In genomic region chr10:84416752-84417151, GRCm38 (mm10) we compare ENCODE assay signal across 11 mouse cellular contexts. TPM values are rescaled to one million over a fixed set of nuclear protein-coding genes. Genes with fewer than 3 reads are reported as not detected.
DNase-seq lines count a peak whose midpoint lies in the region; ATAC-seq and TF ChIP-seq lines count a peak whose summit lies in the region.
"Had no signal": no experiment of that assay in that cellular context is flagged by ENCODE, and none has a peak within 500 bp of the region (broad histone marks: within the 10 kb centered on the region; RNA-seq: fewer than 3 reads in every experiment).

No protein-coding gene starts in this region.

- 82% methylated on average over 8 of the region's 8 CpGs for WGBS in embryonic facial prominence, embryonic 14.5 days
- WGBS in embryonic facial prominence, embryonic 10.5 days = 88% methylated on average over 8 of the region's 8 CpGs
- 31% methylated on average over 8 of the region's 8 CpGs for WGBS in olfactory bulb, adult 2 months

- no peak overlapping the region for H3K4me2 ChIP-seq in embryonic facial prominence, embryonic 14.5 days (ENCODE audit: low read depth, low read length)
- H3K4me2 ChIP-seq: limb, embryonic 15.5 days had no signal

- H3K4me1 ChIP-seq in embryonic facial prominence, embryonic 14.5 days (ENCODE audit: control insufficient read depth, insufficient read depth, low read length) = 0 out of 2 replicates have a peak, but pooled peaks cover under 1% of the 10 kb centered on the region
- peaks cover 7% of the 10 kb centered on the region for H3K4me1 ChIP-seq in embryonic facial prominence, embryonic 10.5 days
- peaks cover 26% of the 10 kb centered on the region for H3K4me1 ChIP-seq in cortical plate, adult 2 months (ENCODE audit: control insufficient read depth, insufficient read depth, low read length)
- peaks cover 32% of the 10 kb centered on the region for H3K4me1 ChIP-seq in olfactory bulb, adult 2 months (ENCODE audit: control insufficient read depth, insufficient read depth, low read length)

- no peak for TF ChIP-seq POLR2A in cortical plate, adult 2 months (IDR thresholded peaks at IDR 0.05; ENCODE audit: extremely low read depth, insufficient read depth, low read length)
- no peak for TF ChIP-seq POLR2A in olfactory bulb, adult 2 months (IDR thresholded peaks at IDR 0.05; ENCODE audit: insufficient read depth, low read depth, low read length)

- H3K27ac ChIP-seq in embryonic facial prominence, embryonic 14.5 days (replicated peaks; ENCODE audit: low read depth, low read length) = no peak overlapping the region
- H3K27ac ChIP-seq in embryonic facial prominence, embryonic 10.5 days (replicated peaks) = no peak overlapping the region
- peak overlapping the region; percentile 85 for H3K27ac ChIP-seq in layer of hippocampus, adult 2 months
- peak overlapping the region; percentile 26 for H3K27ac ChIP-seq in cortical plate, adult 2 months (ENCODE audit: insufficient read depth, low read length)
- H3K27ac ChIP-seq in olfactory bulb, adult 2 months (ENCODE audit: insufficient read depth, low read depth, low read length) = peak overlapping the region; percentile 76
- H3K27ac ChIP-seq: limb, embryonic 15.5 days had no signal

- TF ChIP-seq CTCF in layer of hippocampus, adult 2 months (conservative IDR thresholded peaks at IDR 0.05) = 0 out of 2 replicates have a peak, but pooled peaks have one; percentile 10
- no peak for TF ChIP-seq CTCF in cortical plate, adult 2 months (IDR thresholded peaks at IDR 0.05; ENCODE audit: extremely low read depth, insufficient read depth, low read length)
- TF ChIP-seq CTCF in olfactory bulb, adult 2 months (IDR thresholded peaks at IDR 0.05; ENCODE audit: insufficient read depth, low read depth, low read length) = no peak

- H3K27me3 ChIP-seq in embryonic facial prominence, embryonic 14.5 days (replicated peaks; ENCODE audit: control insufficient read depth, insufficient read depth, low read length) = no peaks in the 10 kb centered on the region
- H3K27me3 ChIP-seq in embryonic facial prominence, embryonic 10.5 days (replicated peaks; ENCODE audit: low read depth, poor library complexity, severe bottlenecking) = no peaks in the 10 kb centered on the region
- H3K27me3 ChIP-seq: limb, embryonic 15.5 days had no signal

- peaks cover 6% of the 10 kb centered on the region; the same call in 1 of the 2 replicates for H3K36me3 ChIP-seq in embryonic facial prominence, embryonic 14.5 days (ENCODE audit: control insufficient read depth, insufficient read depth, low read length)
- peaks cover 58% of the 10 kb centered on the region for H3K36me3 ChIP-seq in embryonic facial prominence, embryonic 10.5 days (replicated peaks)

- no peak overlapping the region for H3K4me3 ChIP-seq in embryonic facial prominence, embryonic 14.5 days (ENCODE audit: low read depth, low read length)
- no peak overlapping the region for H3K4me3 ChIP-seq in embryonic facial prominence, embryonic 10.5 days
- H3K4me3 ChIP-seq in layer of hippocampus, adult 2 months = no peak overlapping the region
- H3K4me3 ChIP-seq in cortical plate, adult 2 months (ENCODE audit: insufficient read depth, low read length) = no peak overlapping the region
- no peak overlapping the region for H3K4me3 ChIP-seq in olfactory bulb, adult 2 months (ENCODE audit: insufficient read depth, low read depth, low read length)
- H3K4me3 ChIP-seq: limb, embryonic 15.5 days had no signal

- peak; percentile 12 for DNase-seq in embryonic facial prominence, embryonic 14.5 days (ENCODE audit: low spot score)
- DNase-seq in embryonic facial prominence, embryonic 10.5 days (ENCODE audit: low spot score) = no peak
- no peak for DNase-seq in layer of hippocampus, adult 2 months (ENCODE audit: low spot score in 2 of 2)
- DNase-seq in layer of hippocampus, adult 9-11 months = no peak
- no peak for DNase-seq in adrenal gland, adult 8-10 months
- DNase-seq: lung, postnatal 14 days had no signal

- no peaks in the 10 kb centered on the region for H3K9me3 ChIP-seq in embryonic facial prominence, embryonic 14.5 days (ENCODE audit: control insufficient read depth, low read length)
- H3K9me3 ChIP-seq in embryonic facial prominence, embryonic 10.5 days = no peaks in the 10 kb centered on the region
- H3K9me3 ChIP-seq: limb, embryonic 15.5 days had no signal

- no peak for ATAC-seq in embryonic facial prominence, embryonic 14.5 days (ENCODE audit: low read depth)
- no peak for ATAC-seq in megakaryocyte, adult 5-6 weeks (ENCODE audit: poor library complexity, severe bottlenecking)
- ATAC-seq: activated CD4-positive, CD25-positive, alpha-beta regulatory T cell, adult 4 months had no signal

- no peak overlapping the region for H3K9ac ChIP-seq in embryonic facial prominence, embryonic 14.5 days (ENCODE audit: low read depth, low read length)
- H3K9ac ChIP-seq: limb, embryonic 15.5 days had no signal

RNA-seq across cellular contexts. Expression of gene Nuak1, which starts 23.6 kb away (rescaled TPM):
- 3.3 and 3.7 TPM in 2 replicates for polyA plus RNA-seq in embryonic facial prominence, embryonic 14.5 days (2014; fragmentation: Nextera tagmentation; extraction: Ambion mirVana)
- 2.4 and 2.7 TPM in 2 replicates for polyA plus RNA-seq in embryonic facial prominence, embryonic 10.5 days (2016; fragmentation: Nextera tagmentation; extraction: Ambion mirVana)
- 10 to 100 TPM; 47.9 to 51.4 TPM for total RNA-seq in layer of hippocampus, adult 2 months (2021)
- polyA plus RNA-seq in cortical plate, adult 2 months (2012; rRNA removed) = 39.2 and 43.7 TPM in 2 replicates
- not detected in 2 replicates for polyA plus RNA-seq in olfactory bulb, adult 2 months (2012; ENCODE audit: insufficient read depth, insufficient read length, low replicate concordance, missing spikeins)
- total RNA-seq in adrenal gland, adult 8-10 months (2022) = 10 to 100 TPM; 10.1 to 13.6 (median 12.1) TPM
- 0.05 and 0.29 TPM in 2 replicates for total RNA-seq in megakaryocyte, adult 5-6 weeks (2015)
- total RNA-seq in megakaryocyte, adult 5-6 weeks (2017) = 0.11 and 0.37 TPM in 2 replicates
- polyA plus RNA-seq: activated CD4-positive, CD25-positive, alpha-beta regulatory T cell, adult 4 months had no signal

Comparison
In these comparisons a context has a peak if more than half of its experiments do, and no peak if none do; other contexts are left out.
1. H3K27ac ChIP-seq: peak in layer of hippocampus, adult 2 months (single experiment), cortical plate, adult 2 months (single experiment) and olfactory bulb, adult 2 months (single experiment); none in embryonic facial prominence, embryonic 14.5 days (single experiment) and embryonic facial prominence, embryonic 10.5 days (single experiment).